Mouse (Mus musculus) embryonic facial prominence, embryonic 12.5 days (tissue): ENCODE data around the gene Prss41. TPM values are rescaled to one million over a fixed set of nuclear protein-coding genes. Genes with fewer than 3 reads are reported as not detected.

Experiments used
- ATAC-seq: fragments of 200-750 bp; cut with Nextera tagmentation; 2 replicates; pipeline ENCODE4 v1.8.0; 2017; ENCODE audit not compliant: insufficient number of reproducible peaks, insufficient read depth, low FRiP score, low TSS enrichment
- H3K27ac ChIP-seq: fragments of 300-500 bp; sonication (generic); 2 replicates; pipeline ENCODE4 v1.5.1; 2016; ENCODE audit warnings: mild to moderate bottlenecking
- H3K27me3 ChIP-seq: fragments of 300-500 bp; sonication (generic); 2 replicates; pipeline ENCODE4 v1.6.1; 2016; ENCODE audit warnings: mild to moderate bottlenecking, moderate library complexity
- H3K36me3 ChIP-seq: fragments of 300-500 bp; sonication (generic); 2 replicates; pipeline ENCODE4 v1.6.1; 2016; ENCODE audit warnings: mild to moderate bottlenecking
- H3K4me1 ChIP-seq: fragments of 300-500 bp; sonication (generic); 2 replicates; pipeline ENCODE4 v1.6.1; 2016
- H3K4me2 ChIP-seq: fragments of 300-500 bp; sonication (generic); replicated peaks from 2 replicates; pipeline ENCODE4 v1.6.1; 2016; ENCODE audit warnings: mild to moderate bottlenecking, moderate library complexity
- H3K4me3 ChIP-seq: fragments of 300-500 bp; sonication (generic); 2 replicates; pipeline ENCODE4 v1.5.1; 2016; ENCODE audit warnings: mild to moderate bottlenecking
- H3K9ac ChIP-seq: fragments of 300-500 bp; sonication (generic); 2 replicates; pipeline ENCODE4 v1.6.1; 2016; ENCODE audit warnings: mild to moderate bottlenecking, moderate library complexity
- H3K9me3 ChIP-seq: fragments of 300-500 bp; sonication (generic); 2 replicates; pipeline ENCODE4 v1.6.1; 2016; ENCODE audit warnings: mild to moderate bottlenecking, moderate library complexity
- WGBS: fragments of 180-500 bp; shearing (Covaris S2); methylation state at CpG from one replicate; pipeline ENCODE4 v1.1.7; 2016; 5-methylcytosine and 5-hydroxymethylcytosine counted together
- polyA plus RNA-seq: library from polyadenylated mRNA; unstranded; fragments of >200 nt; fragmentation: Nextera tagmentation; extraction: Ambion mirVana; gene quantifications from 2 replicates; pipeline ENCODE4 v1.2.1, GENCODE M21; 2016

Gene Prss41
- polyA plus RNA-seq, 1 experiment from 2014 or later, result 2.5 TPM

DNA sequence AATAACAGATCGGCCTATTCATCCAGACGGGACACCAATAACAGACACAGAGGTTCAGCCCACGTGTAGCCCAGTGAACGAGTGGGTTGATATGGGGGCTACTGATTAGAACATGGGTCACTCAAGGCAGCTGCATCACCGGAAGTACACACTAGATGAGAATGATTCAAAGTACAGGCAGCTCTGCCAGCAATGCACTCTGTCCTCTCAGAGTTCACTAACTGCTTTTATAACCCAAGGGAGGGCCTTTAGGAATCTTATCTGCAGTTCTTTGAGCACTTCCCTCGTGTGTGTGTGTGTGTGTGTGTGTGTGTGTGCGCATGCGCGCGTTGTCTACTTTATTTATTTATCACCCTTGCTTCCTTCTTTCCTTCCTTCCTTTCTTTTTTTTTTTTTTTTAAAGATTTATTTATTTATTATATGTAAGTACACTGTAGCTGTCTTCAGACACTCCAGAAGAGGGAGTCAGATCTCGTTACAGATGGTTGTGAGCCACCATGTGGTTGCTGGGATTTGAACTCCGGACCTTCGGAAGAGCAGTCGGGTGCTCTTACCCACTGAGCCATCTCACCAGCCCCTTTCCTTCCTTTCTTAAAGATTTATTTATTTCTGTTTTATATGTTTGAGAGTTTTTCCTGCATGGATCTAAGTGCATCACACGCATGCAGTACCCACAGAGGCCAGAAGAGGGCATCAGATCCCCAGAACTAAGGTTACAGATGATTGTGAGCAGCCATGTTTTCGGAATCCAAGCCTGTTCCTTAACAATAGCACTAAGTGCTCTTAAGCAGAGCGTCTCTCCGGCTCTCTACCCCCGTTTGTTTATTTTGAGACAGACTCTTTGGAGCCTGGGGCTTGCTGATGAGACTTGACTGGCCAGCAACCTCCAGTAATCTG is 7.1 kb upstream of the Prss41 start:
- Histone ChIP-seq H3K4me1 (no peaks in the 10 kb centered on the region), H3K4me3 (no peak overlapping the region), H3K27ac (no peak overlapping the region), H3K27me3 (no peaks in the 10 kb centered on the region), H3K4me2 (no peak overlapping the region), H3K9ac (no peak overlapping the region), H3K9me3 (no peaks in the 10 kb centered on the region), H3K36me3 (no peaks in the 10 kb centered on the region)
- 60% methylated on average over 18 of the region's 19 CpGs for WGBS
- ATAC-seq, result no peak

DNA sequence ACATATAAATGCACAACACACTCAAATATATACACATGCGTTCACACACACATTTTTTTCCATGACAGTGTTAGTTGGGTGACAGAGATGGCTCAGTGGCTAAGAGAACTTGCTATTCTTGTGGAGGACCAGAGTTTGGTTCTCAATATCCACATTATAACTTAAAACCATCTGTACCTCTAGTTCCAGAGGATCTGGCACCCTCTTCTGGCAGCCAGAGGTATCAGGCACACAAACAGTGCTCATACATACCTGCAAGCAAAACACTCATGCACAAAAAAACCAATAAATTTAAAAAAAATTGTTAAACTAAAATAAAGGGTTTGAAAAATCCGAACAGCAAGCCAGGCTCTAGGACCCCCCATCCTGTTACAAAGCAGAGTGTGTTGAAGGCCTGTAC is 6.1 kb upstream of the Prss41 start:
- Histone ChIP-seq H3K4me3 (no peak overlapping the region), H3K27me3 (no peaks in the 10 kb centered on the region), H3K27ac (no peak overlapping the region), H3K4me2 (no peak overlapping the region), H3K36me3 (no peaks in the 10 kb centered on the region), H3K9me3 (no peaks in the 10 kb centered on the region), H3K9ac (no peak overlapping the region), H3K4me1 (no peaks in the 10 kb centered on the region)
- WGBS, result 56% methylated on average over 2 of the region's 2 CpGs
- no peak for ATAC-seq

DNA sequence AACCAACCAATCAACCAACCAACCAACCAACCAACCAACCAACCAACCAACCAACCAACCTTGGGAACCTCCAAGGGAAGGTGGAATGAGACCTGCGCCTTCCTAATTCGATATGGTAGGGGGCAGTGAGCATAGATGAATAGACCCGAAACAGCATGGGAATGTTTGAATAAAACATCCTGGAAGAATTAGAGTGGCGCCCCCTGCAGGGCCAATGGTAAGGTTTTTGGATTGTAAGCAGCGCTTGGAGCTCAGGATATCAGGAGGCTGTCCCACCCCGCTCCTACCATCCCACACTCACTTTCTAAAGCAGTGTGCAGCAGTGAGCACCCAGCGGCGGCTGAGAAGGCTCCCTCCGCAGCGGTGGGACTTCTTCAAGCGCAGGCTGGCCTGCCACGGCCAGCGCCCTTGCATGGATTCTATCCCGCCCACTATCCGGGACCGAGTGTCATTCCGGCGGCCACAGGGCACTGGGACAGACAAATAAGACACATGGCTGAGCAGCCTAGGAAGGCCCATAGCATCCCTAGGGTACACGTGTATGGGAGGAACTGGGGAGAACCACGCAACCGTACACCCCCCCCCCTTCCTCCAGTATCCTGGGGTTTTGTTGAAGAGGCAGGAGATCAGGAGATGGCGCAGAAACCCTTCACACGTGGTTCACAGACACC is 696 bp downstream of the Prss41 start:
- no peak for ATAC-seq
- WGBS, result 42% methylated on average over 23 of the region's 23 CpGs
- Histone ChIP-seq H3K27me3 (peaks cover 5% of the 10 kb centered on the region; the same call in 1 of the 2 replicates), H3K9ac (no peak overlapping the region), H3K9me3 (no peaks in the 10 kb centered on the region), H3K4me3 (0 out of 2 replicates have a peak overlapping the region, but pooled peaks have one; percentile 15), H3K4me1 (no peaks in the 10 kb centered on the region), H3K4me2 (peak overlapping the region; percentile 40), H3K36me3 (no peaks in the 10 kb centered on the region), H3K27ac (no peak overlapping the region)

DNA sequence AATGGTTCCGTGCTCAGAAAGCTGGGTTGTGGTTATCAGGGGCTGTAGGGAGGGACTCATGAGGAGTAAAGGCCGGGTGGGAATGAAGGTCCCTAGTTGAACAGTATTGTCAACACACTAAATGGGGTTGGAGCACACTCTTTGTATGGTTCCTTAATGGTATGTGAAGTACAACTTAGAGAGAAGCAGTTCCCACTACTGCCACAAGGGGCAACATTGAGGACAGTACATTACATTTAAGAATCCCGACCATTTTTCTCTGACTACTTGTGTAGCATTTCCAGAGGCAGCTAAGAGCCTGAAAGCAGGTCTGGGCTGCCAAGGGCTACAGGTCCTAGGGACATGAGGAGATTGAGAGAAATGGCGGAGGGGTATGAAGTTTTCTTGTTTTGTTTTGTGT is 2.8 kb downstream of the Prss41 start:
- Histone ChIP-seq H3K9ac (no peak overlapping the region), H3K4me3 (no peak overlapping the region), H3K4me1 (no peaks in the 10 kb centered on the region), H3K27me3 (peaks cover 8% of the 10 kb centered on the region; the same call in 1 of the 2 replicates), H3K36me3 (no peaks in the 10 kb centered on the region), H3K27ac (no peak overlapping the region), H3K9me3 (no peaks in the 10 kb centered on the region), H3K4me2 (no peak overlapping the region)
- 33% methylated on average over 4 of the region's 4 CpGs for WGBS
- ATAC-seq, result no peak

DNA sequence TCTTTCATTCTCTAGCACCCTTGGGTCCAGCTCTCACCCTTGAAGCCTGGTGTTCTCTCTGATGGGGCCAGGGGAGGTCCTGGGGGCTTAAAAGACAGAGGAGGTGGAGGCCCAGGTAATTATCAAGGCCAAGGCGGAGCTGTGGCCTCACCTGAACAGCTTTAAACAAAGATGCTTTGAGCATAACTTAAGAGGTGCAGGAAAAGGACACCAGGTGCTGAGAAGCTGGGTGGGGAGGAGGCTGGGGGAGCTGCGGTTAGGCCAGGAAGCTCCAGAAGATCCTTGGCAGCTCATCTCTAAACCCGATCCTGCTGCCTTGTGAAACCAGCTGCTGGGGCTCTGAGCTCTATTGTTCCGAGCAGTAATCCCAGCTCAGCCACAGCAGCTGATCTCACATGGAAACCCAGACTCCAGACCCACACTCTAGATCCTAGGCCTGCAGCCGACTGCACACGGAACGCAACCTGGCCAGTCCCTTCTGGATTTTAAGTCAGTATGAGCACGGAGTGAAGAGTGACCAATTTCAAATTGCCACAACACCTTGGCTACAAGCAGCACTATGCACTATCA is 7.9 kb downstream of the Prss41 start, which contains the start of gene Prss33:
Prss33 (minus strand) TSS at position 51 of the 570 bp plus-strand sequence.
- H3K4me2 ChIP-seq, result no peak within 1 kb of the TSS
- WGBS, result 66% methylated on average over 8 of the region's 8 CpGs
- H3K9ac ChIP-seq, result no peak within 1 kb of the TSS
- no peaks in the 10 kb centered on the region for H3K9me3 ChIP-seq
- no peaks in the 10 kb centered on the region for H3K4me1 ChIP-seq
- H3K36me3 ChIP-seq, result no peaks in the 10 kb centered on the region
- H3K4me3 ChIP-seq, result no peak within 1 kb of the TSS
- peaks cover 34% of the 10 kb centered on the region; the same call in 1 of the 2 replicates for H3K27me3 ChIP-seq
- ATAC-seq, result no peak
- H3K27ac ChIP-seq, result no peak within 1 kb of the TSS

DNA sequence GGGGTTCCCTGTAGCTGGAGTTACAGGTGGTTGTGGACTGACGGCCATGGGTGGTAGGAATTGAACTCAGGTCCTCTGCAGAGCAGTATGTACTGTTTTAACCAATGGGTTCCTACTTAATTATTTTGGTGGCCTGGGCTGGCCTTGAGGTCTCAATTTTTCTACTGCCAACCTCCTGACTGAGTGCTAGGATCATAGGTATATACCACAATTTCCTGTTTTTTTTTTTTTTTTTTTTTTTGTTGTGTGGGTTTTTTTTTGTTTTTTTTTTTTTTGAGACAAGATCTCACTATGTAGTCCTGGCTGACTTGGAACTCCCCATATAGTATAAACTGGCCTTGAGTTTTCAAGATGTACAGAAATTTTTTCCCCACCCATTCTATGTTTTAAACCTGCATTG is 12.8 kb downstream of the Prss41 start:
- no peak for ATAC-seq
- Histone ChIP-seq H3K4me2 (no peak overlapping the region), H3K4me3 (no peak overlapping the region), H3K9ac (no peak overlapping the region), H3K27me3 (peaks cover 33% of the 10 kb centered on the region; the same call in 1 of the 2 replicates), H3K4me1 (peaks cover 12% of the 10 kb centered on the region; the same call in 1 of the 2 replicates), H3K9me3 (no peaks in the 10 kb centered on the region), H3K27ac (no peak overlapping the region), H3K36me3 (peaks cover 6% of the 10 kb centered on the region)
- 90% methylated on average over 1 of the region's 1 CpGs for WGBS

DNA sequence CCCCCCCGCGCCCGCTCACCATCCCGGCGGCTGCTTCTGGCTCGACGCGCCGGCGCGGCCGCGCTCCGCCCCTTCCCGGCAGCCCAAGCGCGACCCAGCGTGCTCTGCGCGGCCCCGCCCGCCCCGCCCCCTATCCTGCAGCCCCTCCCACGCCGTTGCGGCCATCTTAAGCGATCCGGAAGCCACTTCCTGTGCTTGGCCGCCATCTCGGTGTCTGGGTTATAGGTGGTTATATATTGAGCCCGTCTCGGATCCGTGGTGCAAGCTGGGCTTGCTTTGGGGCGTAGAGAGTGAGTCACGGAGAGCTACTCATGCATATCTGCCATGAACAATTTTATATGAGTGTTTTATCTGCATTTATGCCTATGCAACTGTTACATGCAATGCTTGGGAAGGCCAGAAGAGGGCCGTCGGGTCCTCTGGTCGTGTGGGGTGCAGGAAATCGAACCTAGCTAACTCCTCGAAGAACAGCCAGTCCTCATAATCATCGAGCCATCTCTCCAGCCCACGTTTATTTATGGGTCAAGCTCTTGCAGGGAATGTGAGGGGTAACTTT is 14.8 kb downstream of the Prss41 start, which contains the start of gene Elob:
Elob (minus strand) TSS at position 73 of the 556 bp plus-strand sequence.
- H3K9ac ChIP-seq, result peak within 1 kb of the TSS; percentile 83
- WGBS, result under 1% methylated on average over 26 of the region's 42 CpGs
- peak within 1 kb of the TSS; percentile 85 for H3K4me2 ChIP-seq
- peaks cover 17% of the 10 kb centered on the region; the same call in 1 of the 2 replicates for H3K27me3 ChIP-seq
- ATAC-seq, result peak; percentile 87
- H3K9me3 ChIP-seq, result no peaks in the 10 kb centered on the region
- H3K36me3 ChIP-seq, result peaks cover 25% of the 10 kb centered on the region
- H3K4me3 ChIP-seq, result peak within 1 kb of the TSS; percentile 89
- H3K4me1 ChIP-seq, result peaks cover 12% of the 10 kb centered on the region; the same call in 1 of the 2 replicates
- peak within 1 kb of the TSS; percentile 85 for H3K27ac ChIP-seq

DNA sequence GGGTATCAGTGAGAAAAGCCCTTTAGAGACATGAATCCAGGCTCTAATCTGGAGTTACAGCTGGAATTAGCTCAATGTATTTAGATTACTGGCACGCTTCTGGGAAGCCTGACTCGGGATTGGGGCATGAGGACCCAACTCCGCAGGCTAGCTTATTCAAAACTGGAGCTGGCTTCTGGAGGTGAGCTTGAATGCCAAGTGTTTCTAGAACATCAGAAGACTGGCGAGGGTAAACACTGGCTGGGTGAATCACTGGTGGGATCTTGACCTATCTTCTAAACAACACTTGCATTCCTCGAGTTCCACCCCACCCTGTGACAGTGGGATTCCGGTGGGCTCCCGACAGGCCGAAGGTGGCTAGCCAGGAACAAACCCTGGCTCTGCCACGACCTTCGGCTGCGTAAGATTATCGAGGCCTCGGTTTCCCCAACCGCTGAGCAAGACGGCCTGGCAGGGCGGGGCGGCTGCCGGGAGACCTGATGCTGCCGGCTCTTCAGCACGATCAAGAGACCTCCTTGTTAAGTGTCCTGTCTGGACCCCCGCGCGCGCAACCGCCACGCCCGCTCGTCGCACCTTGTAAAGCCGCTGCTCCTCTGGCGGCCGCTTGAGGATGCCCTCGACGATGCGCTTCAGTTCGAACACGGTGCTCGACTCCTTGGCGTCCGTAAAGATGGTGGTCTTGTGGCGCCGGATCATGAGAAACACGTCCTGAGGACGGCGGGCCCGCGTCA is 15.5 kb downstream of the Prss41 start:
- Histone ChIP-seq H3K9ac (peak overlapping the region; percentile 83), H3K27me3 (peaks cover 10% of the 10 kb centered on the region; the same call in 1 of the 2 replicates), H3K9me3 (no peaks in the 10 kb centered on the region), H3K4me2 (peak overlapping the region; percentile 85), H3K36me3 (peaks cover 31% of the 10 kb centered on the region), H3K27ac (peak overlapping the region; percentile 85), H3K4me3 (peak overlapping the region; percentile 89), H3K4me1 (peaks cover 12% of the 10 kb centered on the region; the same call in 1 of the 2 replicates)
- peak; percentile 76 for ATAC-seq
- under 1% methylated on average over 47 of the region's 47 CpGs for WGBS

DNA sequence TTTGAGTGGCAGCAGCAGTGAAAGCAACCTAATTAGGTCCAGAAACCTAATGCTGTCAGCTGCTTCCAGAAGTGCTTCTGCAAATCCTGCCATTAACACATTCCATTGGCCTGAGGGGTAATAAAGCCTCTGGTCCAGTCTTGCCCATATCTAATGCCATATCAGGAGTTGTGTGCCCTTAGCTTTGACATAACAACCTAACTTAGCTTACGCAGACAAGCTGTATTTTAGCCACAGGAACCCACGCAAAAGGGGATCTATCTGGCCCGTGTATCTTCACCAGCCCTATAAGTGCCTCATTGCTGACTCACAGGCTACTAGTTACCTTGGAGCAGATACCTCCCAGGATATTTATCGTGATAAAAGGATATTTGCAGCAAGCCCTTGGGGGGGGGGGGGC is 18.4 kb downstream of the Prss41 start:
- Histone ChIP-seq H3K4me1 (peaks cover 12% of the 10 kb centered on the region; the same call in 1 of the 2 replicates), H3K4me3 (no peak overlapping the region), H3K4me2 (no peak overlapping the region), H3K9me3 (no peaks in the 10 kb centered on the region), H3K27ac (no peak overlapping the region), H3K36me3 (peaks cover 60% of the 10 kb centered on the region), H3K27me3 (no peaks in the 10 kb centered on the region), H3K9ac (no peak overlapping the region)
- 76% methylated on average over 4 of the region's 4 CpGs for WGBS
- no peak for ATAC-seq

DNA sequence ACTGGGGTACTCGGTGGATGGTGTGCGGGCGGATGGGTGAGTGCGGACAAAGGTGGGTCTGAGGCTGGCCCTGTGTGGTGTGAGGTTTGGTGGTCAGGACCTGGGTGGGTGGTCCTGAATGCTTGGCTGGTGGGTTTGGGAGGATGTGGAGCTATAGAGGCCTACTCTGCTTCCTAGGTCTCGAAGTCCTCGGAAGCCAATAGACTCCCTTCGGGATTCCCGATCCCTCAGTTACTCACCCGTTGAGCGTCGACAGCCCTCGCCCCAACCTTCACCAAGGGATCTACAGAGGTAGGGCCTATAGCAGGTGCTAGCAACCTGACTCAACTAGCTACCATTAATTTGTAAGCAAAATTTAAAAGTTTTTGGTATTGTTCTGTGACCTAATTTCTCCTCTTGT is 20.4 kb downstream of the Prss41 start:
- ATAC-seq, result no peak
- Histone ChIP-seq H3K27ac (no peak overlapping the region), H3K4me1 (peaks cover 12% of the 10 kb centered on the region; the same call in 1 of the 2 replicates), H3K9ac (no peak overlapping the region), H3K4me2 (no peak overlapping the region), H3K27me3 (no peaks in the 10 kb centered on the region), H3K9me3 (peaks cover 9% of the 10 kb centered on the region; the same call in 1 of the 2 replicates), H3K36me3 (peaks cover 80% of the 10 kb centered on the region), H3K4me3 (no peak overlapping the region)
- WGBS, result 94% methylated on average over 12 of the region's 12 CpGs
